Mouse (Mus musculus) granulocyte monocyte progenitor cell, adult 5-6 weeks (primary cell): ENCODE measurements around the gene Ostn. TPM values are rescaled to one million over a fixed set of nuclear protein-coding genes. Genes with fewer than 3 reads are reported as not detected.

Experiments
- ATAC-seq: replicated peaks from 2 replicates; pipeline ENCODE4 v1.8.0; 2016; ENCODE audit warnings: mild to moderate bottlenecking, moderate TSS enrichment, inconsistent platforms; ENCODE audit not compliant: poor library complexity, severe bottlenecking
- total RNA-seq, 2 experiments: library from RNA; stranded (forward) in 1 of 2; stranded (reverse) in 1 of 2; fragments of 200-712, 200-1000 nt in 1 of 2; fragments of >200 nt in 1 of 2; fragmentation: Nextera tagmentation in 1 of 2; gene quantifications; 2 replicates each; pipeline ENCODE4 v1.2.3; 2014 to 2017

Gene Ostn
- total RNA-seq, 2 experiments from 2014 or later: not detected

DNA sequence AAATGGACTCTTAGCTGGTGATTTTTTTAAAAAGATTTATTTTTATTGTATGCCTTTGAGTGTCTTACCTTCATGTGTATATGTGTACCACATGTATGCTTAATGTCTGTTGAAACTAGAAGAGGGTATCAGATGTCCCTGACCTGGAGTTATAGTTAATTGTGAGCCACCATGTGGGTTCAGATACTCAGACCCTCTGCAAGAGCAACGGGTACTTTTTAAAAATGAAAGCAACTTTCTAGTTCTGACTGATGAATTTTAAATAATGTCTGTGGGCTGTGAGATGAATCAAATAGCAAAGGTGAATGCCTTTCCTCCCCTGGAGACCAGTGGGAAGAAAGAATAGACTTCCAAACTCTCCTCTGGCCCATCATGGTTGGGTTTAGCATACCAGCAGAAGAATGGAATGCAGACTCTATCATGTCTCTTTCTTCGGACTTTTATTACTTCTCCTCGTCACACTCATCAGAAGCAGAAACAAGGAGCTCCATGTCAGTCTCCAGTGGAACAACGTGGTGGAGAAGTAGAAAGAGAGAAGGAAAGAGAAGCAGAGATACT is 79.6 kb downstream of the Ostn start:
- ATAC-seq: no peak

DNA sequence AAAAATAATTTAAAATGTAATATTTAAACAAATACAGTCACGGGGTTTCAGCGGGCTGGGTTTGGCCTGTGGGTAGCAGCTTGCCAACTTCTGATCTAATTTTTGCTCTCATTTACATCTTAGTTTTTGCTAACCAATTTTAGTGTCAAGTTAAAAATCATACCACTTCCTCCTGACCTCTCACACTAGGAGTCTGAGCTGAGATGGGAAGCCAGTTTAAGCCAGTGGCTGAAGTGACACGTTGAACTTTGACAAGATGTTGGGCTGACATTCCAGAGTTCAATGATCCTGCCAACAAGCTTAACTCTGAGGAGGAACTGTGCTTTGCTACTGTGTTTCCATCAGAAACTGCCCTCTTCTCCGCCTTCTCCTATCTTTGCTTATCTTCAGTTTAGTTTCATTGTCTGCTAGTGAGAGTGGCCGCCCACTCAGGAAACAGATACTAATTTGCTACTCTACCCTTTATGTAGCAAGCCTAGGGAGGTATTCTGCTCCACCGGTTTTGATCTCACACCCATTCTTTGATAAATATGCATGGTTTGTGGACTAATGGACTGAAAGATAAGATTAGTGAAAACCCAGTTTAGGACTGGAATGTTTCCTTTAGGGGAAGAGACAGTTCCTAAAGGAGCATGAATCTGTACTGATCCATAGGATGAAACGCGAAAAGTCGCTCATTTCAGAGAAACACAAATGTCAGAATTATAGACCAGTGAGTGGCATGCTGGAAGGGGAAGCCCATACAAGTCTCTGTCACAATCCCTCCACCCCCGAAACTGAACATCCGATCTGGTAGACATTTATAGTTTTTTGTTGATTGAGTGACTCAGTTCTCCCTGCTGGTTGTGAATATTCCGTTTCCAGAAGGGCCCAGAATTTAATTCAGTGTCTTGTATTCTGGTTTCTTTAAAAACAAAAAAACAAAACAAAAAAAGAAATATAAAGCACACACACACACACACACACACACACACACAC is 80.6 kb downstream of the Ostn start:
- ATAC-seq: peak; percentile 60

DNA sequence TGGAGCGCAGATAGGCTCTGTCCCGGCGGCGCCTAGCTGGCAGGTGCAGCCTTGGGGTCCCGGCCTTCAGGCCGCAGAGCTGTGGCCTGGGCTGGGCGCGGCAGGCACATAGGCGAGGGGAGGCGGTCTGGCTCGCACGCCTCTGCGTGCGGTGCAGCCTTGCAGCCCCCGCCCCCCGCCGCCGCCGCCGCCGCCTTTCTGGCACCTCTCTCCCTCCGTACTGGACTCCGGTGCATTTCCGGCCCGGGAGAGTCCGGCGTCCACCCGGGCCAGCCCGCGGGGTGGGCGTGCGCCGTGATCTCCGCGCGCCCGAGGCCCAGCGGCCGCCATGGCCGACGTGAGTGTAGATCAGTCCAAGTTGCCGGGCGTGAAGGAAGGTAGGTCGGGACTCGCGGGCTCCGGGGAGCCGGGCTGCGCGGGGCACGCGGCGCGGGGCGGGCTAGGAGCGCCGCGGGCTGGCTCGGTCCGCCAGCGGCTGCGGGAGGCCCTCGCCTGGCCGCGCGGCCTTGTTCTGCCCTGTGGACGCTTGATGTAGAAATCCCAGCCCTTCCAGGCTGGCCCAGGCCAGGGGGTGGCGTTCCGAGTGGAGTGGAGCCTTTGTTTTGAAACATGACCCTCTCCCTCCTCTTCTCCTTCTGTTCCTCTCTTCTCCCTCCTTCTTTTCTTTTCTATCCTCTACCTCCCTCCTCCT is 81.6 kb downstream of the Ostn start, which contains the start of gene Ccdc50:
Ccdc50 (plus strand) TSS at position 109 of the 691 bp plus-strand sequence.
- ATAC-seq: peak; percentile 80

DNA sequence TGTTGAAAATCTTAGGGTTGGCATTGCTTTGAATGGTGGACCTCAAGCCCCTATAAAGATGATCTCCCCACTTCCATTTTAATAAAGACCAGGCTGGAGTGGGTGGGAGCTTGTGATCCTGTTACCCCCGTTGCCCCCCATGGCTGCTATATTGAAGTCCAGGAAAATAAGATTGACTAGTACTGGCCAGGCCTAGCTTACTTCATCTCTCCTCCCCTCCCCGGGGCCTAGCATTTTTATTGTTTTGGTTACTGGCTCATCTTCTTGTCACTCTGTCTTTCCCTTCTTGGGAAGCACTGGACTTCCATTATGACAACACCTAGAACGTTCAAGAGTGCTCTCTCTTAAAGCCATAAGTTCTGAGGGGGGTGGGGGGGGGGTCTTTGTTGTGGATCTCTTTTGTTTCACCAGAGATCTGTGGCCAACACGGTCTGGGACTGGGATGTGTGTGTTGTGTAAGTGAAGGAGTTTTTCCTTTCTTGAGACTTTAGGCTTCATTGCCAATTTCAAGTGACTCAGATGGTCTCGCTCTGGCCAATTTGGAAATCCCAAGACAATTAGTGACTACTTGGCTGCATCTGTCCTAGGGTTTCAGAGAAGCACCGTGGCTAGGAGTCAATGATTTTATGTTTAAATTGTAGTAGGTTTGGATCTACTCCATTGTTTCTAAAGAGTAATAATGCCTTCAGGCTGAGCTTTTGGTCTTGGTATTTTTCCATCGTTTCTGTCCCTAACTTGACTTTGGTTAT is 82.4 kb downstream of the Ostn start:
- ATAC-seq: peak; percentile 7; the same call in 1 of the 2 replicates

DNA sequence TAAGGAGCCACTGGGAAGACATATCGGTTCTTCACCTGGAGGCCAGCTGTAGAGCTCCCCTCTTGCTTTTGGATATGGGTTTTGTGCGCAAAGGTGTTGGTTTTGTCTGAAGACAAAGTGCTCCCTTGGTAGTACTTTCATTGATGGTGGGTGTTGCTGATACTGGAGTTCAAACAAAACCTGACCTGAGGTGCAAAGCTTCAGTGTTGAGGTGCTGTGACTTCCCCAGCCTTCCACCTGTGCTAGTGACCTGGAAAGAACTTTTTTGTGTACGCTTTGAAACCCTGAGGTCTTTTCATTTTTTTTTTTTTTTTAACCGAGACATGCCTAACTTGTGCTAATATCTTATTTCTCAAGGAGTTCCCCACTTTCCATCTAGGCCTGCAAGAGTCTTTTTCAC is 83.0 kb downstream of the Ostn start:
- no peak for ATAC-seq

DNA sequence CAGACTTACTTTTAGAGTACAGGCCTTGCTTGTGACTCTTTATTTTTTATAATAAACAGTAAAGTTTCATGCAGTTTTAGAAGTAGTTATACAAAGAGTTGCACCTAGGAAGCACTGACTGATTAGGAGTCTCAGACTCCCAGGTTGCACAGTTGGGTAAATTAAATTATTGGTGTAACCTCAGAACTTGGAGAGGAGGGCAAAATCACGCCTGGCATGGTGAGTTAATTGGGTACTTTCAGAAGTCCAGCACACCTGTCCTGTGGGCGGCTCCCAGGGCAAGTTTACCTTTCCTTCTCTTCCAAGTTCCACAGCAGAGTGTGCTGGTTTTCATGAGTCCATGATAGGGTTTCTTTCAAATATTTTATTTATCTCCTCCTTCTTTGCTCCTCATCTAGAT is 84.6 kb downstream of the Ostn start:
- no peak for ATAC-seq

DNA sequence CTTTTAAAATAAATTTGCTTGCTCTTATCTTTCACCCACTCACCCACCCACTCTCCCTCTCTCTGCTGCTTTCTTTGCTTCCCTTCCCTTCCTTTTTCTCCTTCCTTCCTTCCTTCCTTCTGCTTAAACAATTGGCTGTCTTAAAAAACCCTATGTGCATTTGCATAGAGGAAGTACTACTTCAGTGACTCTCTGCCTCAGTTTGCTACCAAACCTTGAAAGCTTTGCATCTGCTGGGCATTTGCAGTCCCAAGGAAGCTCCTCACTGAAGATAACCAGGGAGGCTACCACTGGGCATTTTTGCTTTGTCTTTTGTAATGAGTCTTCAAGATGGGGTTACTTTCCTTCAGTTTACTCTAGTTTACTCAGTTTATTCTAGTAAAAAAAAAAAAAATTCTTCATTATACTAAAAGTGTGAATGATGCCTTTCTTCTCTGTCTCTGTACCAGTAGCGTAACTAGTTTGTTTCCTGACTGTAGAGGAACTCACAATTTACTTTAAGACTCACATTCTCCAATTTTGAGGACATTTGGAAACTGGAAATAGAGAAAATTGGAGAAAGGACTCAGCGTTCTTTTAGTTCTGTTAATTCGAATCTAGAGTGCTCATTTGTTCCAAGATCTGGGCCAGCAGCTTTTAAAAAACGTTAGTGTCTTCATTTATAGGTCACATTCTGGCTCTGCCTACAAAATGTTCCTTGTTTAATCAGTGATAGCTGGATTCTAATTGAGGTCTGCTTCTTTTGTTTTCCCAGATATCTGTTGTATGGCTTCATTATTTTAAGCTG is 88.2 kb downstream of the Ostn start:
- ATAC-seq: no peak

DNA sequence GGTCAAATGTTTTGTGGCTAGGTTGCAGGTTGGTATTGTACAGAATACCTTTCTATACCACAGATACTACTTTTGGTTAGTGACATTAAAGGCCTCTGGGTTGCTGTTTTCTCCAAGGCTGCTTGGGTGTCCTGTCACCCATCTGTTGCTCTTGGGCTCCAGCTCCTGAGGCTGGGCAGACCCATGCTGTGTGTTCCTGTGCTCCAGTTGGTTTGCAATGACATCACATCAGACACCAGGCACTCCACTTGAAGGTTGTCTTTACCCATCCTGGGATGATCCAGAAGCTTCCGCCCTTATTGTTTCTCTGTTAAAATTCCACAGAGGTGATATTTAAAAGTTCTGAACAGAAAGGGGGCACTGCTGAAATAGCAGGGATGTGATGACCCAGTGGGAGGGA is 89.7 kb downstream of the Ostn start:
- no peak for ATAC-seq

DNA sequence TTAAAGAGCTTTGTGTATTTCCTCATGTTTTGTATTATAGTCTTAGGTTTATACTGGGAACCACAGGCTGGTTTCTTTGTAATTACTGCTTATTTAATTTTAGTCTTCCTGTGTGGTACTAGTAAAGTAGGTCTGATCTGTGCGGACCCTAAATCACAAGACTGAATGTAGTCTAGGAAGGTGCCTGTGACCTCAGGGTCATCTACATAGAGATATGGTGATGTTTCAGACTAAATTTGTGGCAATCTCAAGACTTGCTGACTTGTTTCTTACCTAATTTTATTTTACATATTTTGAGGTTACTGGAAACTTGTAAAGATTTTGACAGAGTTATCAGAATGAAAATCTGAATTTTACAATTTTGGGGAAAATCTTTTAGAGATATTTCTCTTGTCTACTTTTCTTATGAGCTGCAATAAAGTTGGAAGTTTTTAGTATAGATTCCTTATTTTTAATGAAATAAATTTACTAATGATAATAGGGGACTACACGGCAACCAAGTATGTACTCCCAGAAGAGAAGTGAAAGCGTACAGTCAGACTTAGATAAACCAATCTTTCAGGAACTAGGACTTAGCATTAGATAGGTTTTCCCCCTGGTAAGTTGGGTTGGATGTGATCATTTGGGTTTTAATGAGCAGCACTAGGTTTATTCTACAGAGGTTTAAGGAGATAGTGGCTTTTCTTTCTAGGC is 91.9 kb downstream of the Ostn start:
- ATAC-seq: peak; percentile 69

DNA sequence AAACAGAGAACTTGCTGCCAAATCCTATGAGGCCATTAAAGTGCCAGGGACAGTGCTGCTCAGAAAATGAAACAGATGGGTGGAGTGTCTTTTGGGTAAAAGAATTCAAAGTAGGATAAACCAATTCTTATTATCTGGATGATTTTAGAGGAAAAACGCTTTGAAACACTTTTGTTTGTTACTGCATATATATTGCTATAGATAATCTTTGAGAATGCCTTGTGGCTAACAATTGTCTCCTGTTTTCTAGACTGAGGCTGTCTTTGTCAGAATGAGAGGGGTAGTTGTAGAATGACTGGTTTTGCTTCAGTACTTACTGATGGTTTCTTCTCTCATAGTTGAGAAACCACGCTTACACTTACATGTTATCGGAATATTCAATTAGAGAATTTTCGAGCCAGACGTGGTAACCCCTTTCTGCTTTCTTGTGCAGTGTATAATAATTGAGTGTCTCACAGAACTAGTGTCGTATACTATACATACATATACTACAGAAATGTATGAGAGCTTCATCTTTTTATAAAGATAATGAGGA is 92.5 kb downstream of the Ostn start:
- no peak for ATAC-seq

Other genes starting within 250 kb of the Ostn start
- gene Uts2b, start 62.8 kb downstream of the Ostn start, total RNA-seq (2014; fragmentation: Nextera tagmentation): not detected in 2 replicates
- gene Uts2b, start 62.8 kb downstream of the Ostn start, total RNA-seq (2017): not detected in 2 replicates
- gene Ccdc50, start 81.4 kb downstream of the Ostn start, total RNA-seq (2014; fragmentation: Nextera tagmentation): 59.0 and 83.0 TPM in 2 replicates
- 155 and 170 TPM in 2 replicates for gene Ccdc50, start 81.4 kb downstream of the Ostn start, total RNA-seq (2017)